Mouse (Mus musculus) heart, adult 10 weeks (tissue): Measurements from ENCODE around the gene Samd14. TPM values are rescaled to one million over a fixed set of nuclear protein-coding genes. Genes with fewer than 3 reads are reported as not detected.

Experiments
- polyA plus RNA-seq: library from polyadenylated mRNA; stranded (reverse); fragments of 350-450 nt; fragmentation: Illumina TruSeq; extraction: RNeasy Lipid Tissue Mini Kit (QIAGEN cat#74804); gene quantifications from one replicate; pipeline ENCODE4 v1.2.3, GENCODE M21; 2014; ENCODE audit warnings: low read depth, low replicate concordance

Samd14 gene
- 2.5 TPM for polyA plus RNA-seq

GRCm38 (mm10) chr11:95009629-95010014 is at the start of gene Samd14:
Gene Samd14, plus strand, starts transcription at chr11:95009879.

GRCm38 (mm10) chr11:94967419-94967818 is 42.3 kb upstream of the Samd14 start, which contains the start of gene Hils1:
Gene Hils1, plus strand, starts transcription at chr11:94967593.

GRCm38 (mm10) chr11:94976199-94976598 is 33.5 kb upstream of the Samd14 start, which contains the start of gene Sgca:
Gene Sgca, minus strand, starts transcription at chr11:94976327.

GRCm38 (mm10) chr11:94990749-94991577 is 18.7 kb upstream of the Samd14 start, which contains the start of gene Ppp1r9b:
Gene Ppp1r9b, plus strand, starts transcription at chr11:94991035.

GRCm38 (mm10) chr11:95041139-95041609 is 31.5 kb downstream of the Samd14 start, which contains the start of gene Pdk2:
Gene Pdk2, minus strand, starts transcription at chr11:95041354.

Other genes starting within 250 kb of the Samd14 start
- not detected for gene Tmem92, start 227.2 kb upstream of the Samd14 start, polyA plus RNA-seq
- 35.8 TPM for gene Col1a1, start 73.7 kb upstream of the Samd14 start, polyA plus RNA-seq
- not detected for gene Hils1, start 42.3 kb upstream of the Samd14 start, polyA plus RNA-seq
- 187 TPM for gene Sgca, start 33.6 kb upstream of the Samd14 start, polyA plus RNA-seq
- 27.9 TPM for gene Ppp1r9b, start 18.8 kb upstream of the Samd14 start, polyA plus RNA-seq
- gene Pdk2, start 31.5 kb downstream of the Samd14 start, polyA plus RNA-seq: 414 TPM
- gene Itga3, start 66.9 kb downstream of the Samd14 start, polyA plus RNA-seq: 8.8 TPM
- gene Dlx3, start 110.2 kb downstream of the Samd14 start, polyA plus RNA-seq: not detected
- not detected for gene Dlx4, start 136.4 kb downstream of the Samd14 start, polyA plus RNA-seq